Mouse (Mus musculus): Measurements from ENCODE around the gene Slc22a4. TPM values are rescaled to one million over a fixed set of nuclear protein-coding genes. Genes with fewer than 3 reads are reported as not detected.

Gene Slc22a4
- polyA plus RNA-seq, 1 experiment: 2.0 TPM

DNA sequence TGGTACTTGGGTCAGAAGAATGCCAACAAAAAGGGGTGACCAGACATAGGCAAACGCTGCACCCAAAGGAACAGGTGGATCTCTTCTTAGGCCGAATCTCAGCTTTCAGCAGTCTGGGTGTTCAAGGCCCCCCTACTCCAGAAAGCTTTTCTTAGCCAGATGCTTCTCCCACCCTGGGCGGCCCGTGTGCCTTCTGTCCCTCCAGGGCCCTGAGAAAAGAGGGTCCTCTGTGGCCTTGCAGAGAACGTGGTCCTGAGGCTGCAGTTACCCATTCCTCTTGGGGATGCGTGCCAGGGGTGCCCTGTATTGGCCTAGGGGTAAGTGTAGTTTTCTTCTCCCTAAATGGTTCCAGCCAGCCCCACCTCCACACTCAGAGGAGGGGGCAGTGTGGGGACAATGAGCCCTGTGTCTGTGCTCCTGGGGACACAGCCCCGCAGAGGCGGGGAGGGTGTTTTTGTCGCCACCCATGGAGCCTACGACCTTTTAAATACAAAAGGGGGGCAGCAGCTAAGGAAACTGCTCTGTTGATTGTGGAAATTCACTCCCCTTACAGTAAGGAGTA is 30.2 kb upstream of the Slc22a4 start:
- Histone ChIP-seq H3ac (ENCODE audit: control insufficient read depth, insufficient read length) (no peak overlapping the region), H3K4me3 (no peak overlapping the region), H3K4me2 (ENCODE audit: low read depth) (no peak overlapping the region), H3K27me3 (ENCODE audit: control insufficient read depth, insufficient read depth, insufficient read length) (no peaks in the 10 kb centered on the region), H3K79me2 (ENCODE audit: control insufficient read depth, insufficient read depth) (peaks cover 15% of the 10 kb centered on the region), H3K36me3 (ENCODE audit: control insufficient read depth, insufficient read depth) (peaks cover 42% of the 10 kb centered on the region)
- TF ChIP-seq SRF (IDR thresholded peaks at IDR 0.05; ENCODE audit: control insufficient read depth, insufficient read length, low read depth): no peak
- TF ChIP-seq MAX (IDR thresholded peaks at IDR 0.05; ENCODE audit: low read depth): no peak
- no peak for TF ChIP-seq USF1 (IDR thresholded peaks at IDR 0.05; ENCODE audit: low read depth)
- no peak for TF ChIP-seq REST (IDR thresholded peaks at IDR 0.05; ENCODE audit: insufficient read depth, insufficient read length)
- TF ChIP-seq MYOG (IDR thresholded peaks at IDR 0.05; ENCODE audit: control insufficient read depth in 1 of 3, insufficient read depth in 1 of 3, insufficient read length in 2 of 3, low read depth in 2 of 3): no peak
- TF ChIP-seq POLR2A (IDR thresholded peaks at IDR 0.05; ENCODE audit: insufficient read length, low read depth): no peak
- TF ChIP-seq CEBPB (IDR thresholded peaks at IDR 0.05; ENCODE audit: insufficient read depth, poor library complexity, severe bottlenecking): no peak
- TF ChIP-seq MYOD1 (IDR thresholded peaks at IDR 0.05; ENCODE audit: control insufficient read depth in 1 of 3, insufficient read length in 2 of 3, low read depth in 2 of 3): no peak
- no peak for TF ChIP-seq POLR2AphosphoS2 (IDR thresholded peaks at IDR 0.05; ENCODE audit: insufficient read length, low read depth)
- no peak for TF ChIP-seq TCF3 (IDR thresholded peaks at IDR 0.05; ENCODE audit: insufficient read length, low read depth)
- no peak for TF ChIP-seq E2F4 (IDR thresholded peaks at IDR 0.05; ENCODE audit: insufficient read depth)
- TF ChIP-seq TCF12 (IDR thresholded peaks at IDR 0.05; ENCODE audit: insufficient read depth, poor library complexity, severe bottlenecking): no peak

DNA sequence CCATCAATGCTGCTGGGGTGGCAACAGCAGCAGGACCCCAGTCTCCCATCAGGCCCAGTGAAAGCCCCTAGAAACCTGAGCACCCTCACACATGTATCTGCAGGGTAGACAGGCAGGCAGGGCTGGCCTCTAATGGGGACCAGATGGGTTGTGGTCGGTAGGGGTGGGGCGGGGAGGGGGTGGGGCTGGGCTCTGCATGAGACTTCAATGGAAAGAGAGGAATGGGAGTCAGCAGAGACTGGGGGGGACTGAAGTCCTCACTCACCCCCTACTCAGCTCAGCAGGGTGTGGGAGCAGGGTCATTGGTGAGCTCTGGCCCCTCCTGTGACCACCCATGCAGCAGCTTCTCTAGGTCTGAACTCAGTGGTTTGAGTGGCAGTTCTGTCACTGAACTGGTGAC is 29.5 kb upstream of the Slc22a4 start:
- H3K4me2 ChIP-seq (ENCODE audit: low read depth): no peak overlapping the region
- H3ac ChIP-seq (ENCODE audit: control insufficient read depth, insufficient read length): no peak overlapping the region
- TF ChIP-seq POLR2AphosphoS2 (IDR thresholded peaks at IDR 0.05; ENCODE audit: insufficient read length, low read depth) (peak; percentile 7), CEBPB (IDR thresholded peaks at IDR 0.05; ENCODE audit: insufficient read depth, poor library complexity, severe bottlenecking) (no peak), MYOD1 (IDR thresholded peaks at IDR 0.05; ENCODE audit: control insufficient read depth in 1 of 3, insufficient read length in 2 of 3, low read depth in 2 of 3) (peak in 1 of 3 experiments; percentile 17)
- no peaks in the 10 kb centered on the region for H3K27me3 ChIP-seq (ENCODE audit: control insufficient read depth, insufficient read depth, insufficient read length)
- H3K4me3 ChIP-seq: no peak overlapping the region
- H3K79me2 ChIP-seq (ENCODE audit: control insufficient read depth, insufficient read depth): peaks cover 15% of the 10 kb centered on the region
- H3K36me3 ChIP-seq (ENCODE audit: control insufficient read depth, insufficient read depth): peaks cover 49% of the 10 kb centered on the region

DNA sequence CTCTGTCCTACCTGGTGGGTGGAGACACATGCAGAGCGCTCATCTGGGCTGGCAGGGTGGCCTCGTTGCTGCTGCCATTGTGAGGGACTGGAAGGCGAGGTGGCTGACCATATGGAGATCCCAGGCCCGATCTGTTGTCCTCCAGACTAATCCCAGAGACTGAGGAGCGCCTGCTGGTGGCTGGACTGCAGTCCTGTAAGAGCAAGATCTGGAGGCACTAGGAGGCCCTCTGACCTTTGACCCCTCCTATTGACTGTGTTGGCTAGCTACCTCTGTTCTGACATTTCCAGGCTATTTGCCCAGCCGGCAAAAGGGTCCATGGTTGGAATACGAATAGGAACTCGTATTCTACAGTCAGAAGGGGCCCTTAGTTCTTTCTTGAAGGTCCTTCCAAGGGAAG is 28.2 kb upstream of the Slc22a4 start:
- Histone ChIP-seq H3K4me3 (no peak overlapping the region), H3K4me2 (ENCODE audit: low read depth) (no peak overlapping the region), H3K27me3 (ENCODE audit: control insufficient read depth, insufficient read depth, insufficient read length) (no peaks in the 10 kb centered on the region), H3K79me2 (ENCODE audit: control insufficient read depth, insufficient read depth) (peaks cover 12% of the 10 kb centered on the region), H3K36me3 (ENCODE audit: control insufficient read depth, insufficient read depth) (peaks cover 58% of the 10 kb centered on the region), H3ac (ENCODE audit: control insufficient read depth, insufficient read length) (no peak overlapping the region)
- TF ChIP-seq E2F4 (IDR thresholded peaks at IDR 0.05; ENCODE audit: insufficient read depth) (no peak), MAX (IDR thresholded peaks at IDR 0.05; ENCODE audit: low read depth) (no peak), USF1 (IDR thresholded peaks at IDR 0.05; ENCODE audit: low read depth) (no peak), SRF (IDR thresholded peaks at IDR 0.05; ENCODE audit: control insufficient read depth, insufficient read length, low read depth) (no peak), TCF12 (IDR thresholded peaks at IDR 0.05; ENCODE audit: insufficient read depth, poor library complexity, severe bottlenecking) (no peak), TCF3 (IDR thresholded peaks at IDR 0.05; ENCODE audit: insufficient read length, low read depth) (no peak), MYOD1 (IDR thresholded peaks at IDR 0.05; ENCODE audit: control insufficient read depth in 1 of 3, insufficient read length in 2 of 3, low read depth in 2 of 3) (no peak)

DNA sequence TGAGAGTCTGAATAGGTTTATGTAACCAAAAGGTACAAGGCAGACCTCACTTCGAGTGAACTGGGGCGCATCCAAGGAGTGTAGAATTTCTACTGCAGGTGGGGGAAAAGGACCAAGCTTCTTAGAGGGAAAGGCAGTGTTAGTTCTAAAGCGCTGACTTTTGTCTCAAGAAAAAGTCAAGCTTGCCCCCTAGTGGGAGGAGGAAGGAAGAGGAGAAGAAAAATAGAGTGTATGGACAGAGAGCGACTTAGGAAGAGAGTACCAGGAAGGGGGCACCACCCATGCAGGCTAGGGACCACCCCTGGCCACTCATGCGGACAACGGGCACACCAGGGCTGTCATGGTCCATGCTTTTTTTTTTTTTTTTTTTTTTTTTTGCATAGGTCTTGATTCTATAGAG is 26.4 kb upstream of the Slc22a4 start:
- H3ac ChIP-seq (ENCODE audit: control insufficient read depth, insufficient read length): no peak overlapping the region
- no peaks in the 10 kb centered on the region for H3K79me2 ChIP-seq (ENCODE audit: control insufficient read depth, insufficient read depth)
- no peak for TF ChIP-seq POLR2A (IDR thresholded peaks at IDR 0.05; ENCODE audit: insufficient read length, low read depth)
- no peak for TF ChIP-seq MAX (IDR thresholded peaks at IDR 0.05; ENCODE audit: low read depth)
- no peak for TF ChIP-seq MYOG (IDR thresholded peaks at IDR 0.05; ENCODE audit: control insufficient read depth in 1 of 3, insufficient read depth in 1 of 3, insufficient read length in 2 of 3, low read depth in 2 of 3)
- TF ChIP-seq SRF (IDR thresholded peaks at IDR 0.05; ENCODE audit: control insufficient read depth, insufficient read length, low read depth): no peak
- no peak for TF ChIP-seq REST (IDR thresholded peaks at IDR 0.05; ENCODE audit: insufficient read depth, insufficient read length)
- TF ChIP-seq USF1 (IDR thresholded peaks at IDR 0.05; ENCODE audit: low read depth): no peak
- no peak for TF ChIP-seq TCF12 (IDR thresholded peaks at IDR 0.05; ENCODE audit: insufficient read depth, poor library complexity, severe bottlenecking)
- no peak for TF ChIP-seq TCF3 (IDR thresholded peaks at IDR 0.05; ENCODE audit: insufficient read length, low read depth)
- no peak for TF ChIP-seq E2F4 (IDR thresholded peaks at IDR 0.05; ENCODE audit: insufficient read depth)
- no peak for TF ChIP-seq MYOD1 (IDR thresholded peaks at IDR 0.05; ENCODE audit: control insufficient read depth in 1 of 3, insufficient read length in 2 of 3, low read depth in 2 of 3)
- TF ChIP-seq POLR2AphosphoS2 (IDR thresholded peaks at IDR 0.05; ENCODE audit: insufficient read length, low read depth): no peak
- no peak for TF ChIP-seq CEBPB (IDR thresholded peaks at IDR 0.05; ENCODE audit: insufficient read depth, poor library complexity, severe bottlenecking)
- H3K27me3 ChIP-seq (ENCODE audit: control insufficient read depth, insufficient read depth, insufficient read length): no peaks in the 10 kb centered on the region
- no peak overlapping the region for H3K4me3 ChIP-seq
- H3K4me2 ChIP-seq (ENCODE audit: low read depth): no peak overlapping the region
- peaks cover 63% of the 10 kb centered on the region for H3K36me3 ChIP-seq (ENCODE audit: control insufficient read depth, insufficient read depth)

DNA sequence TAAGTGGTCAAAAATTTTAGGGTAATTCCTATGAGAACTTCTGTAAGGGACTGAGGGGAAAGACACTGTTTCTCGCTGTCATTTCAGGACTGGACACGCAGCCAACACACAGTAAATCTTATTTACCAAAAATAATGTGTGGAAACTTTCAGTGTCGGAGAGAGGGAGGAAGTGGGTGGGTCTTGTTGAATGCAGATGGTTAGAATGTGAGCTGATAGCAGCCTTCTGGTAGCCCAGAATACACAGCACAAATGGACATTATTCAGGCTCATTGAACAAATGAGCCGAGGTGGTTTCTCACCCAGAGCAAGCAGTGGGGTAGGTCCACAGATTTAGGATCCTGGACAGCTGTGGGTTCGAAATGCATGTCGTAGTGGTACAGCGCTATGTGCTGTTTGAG is 25.2 kb upstream of the Slc22a4 start:
- Histone ChIP-seq H3ac (ENCODE audit: control insufficient read depth, insufficient read length) (no peak overlapping the region), H3K27me3 (ENCODE audit: control insufficient read depth, insufficient read depth, insufficient read length) (no peaks in the 10 kb centered on the region), H3K79me2 (ENCODE audit: control insufficient read depth, insufficient read depth) (no peaks in the 10 kb centered on the region), H3K4me3 (no peak overlapping the region), H3K4me2 (ENCODE audit: low read depth) (no peak overlapping the region), H3K36me3 (ENCODE audit: control insufficient read depth, insufficient read depth) (peaks cover 61% of the 10 kb centered on the region)
- TF ChIP-seq USF1 (IDR thresholded peaks at IDR 0.05; ENCODE audit: low read depth) (no peak), CEBPB (IDR thresholded peaks at IDR 0.05; ENCODE audit: insufficient read depth, poor library complexity, severe bottlenecking) (no peak), MAX (IDR thresholded peaks at IDR 0.05; ENCODE audit: low read depth) (no peak), REST (IDR thresholded peaks at IDR 0.05; ENCODE audit: insufficient read depth, insufficient read length) (no peak), MYOD1 (IDR thresholded peaks at IDR 0.05; ENCODE audit: control insufficient read depth in 1 of 3, insufficient read length in 2 of 3, low read depth in 2 of 3) (no peak), SRF (IDR thresholded peaks at IDR 0.05; ENCODE audit: control insufficient read depth, insufficient read length, low read depth) (no peak), E2F4 (IDR thresholded peaks at IDR 0.05; ENCODE audit: insufficient read depth) (no peak), MYOG (IDR thresholded peaks at IDR 0.05; ENCODE audit: control insufficient read depth in 1 of 3, insufficient read depth in 1 of 3, insufficient read length in 2 of 3, low read depth in 2 of 3) (no peak), POLR2AphosphoS2 (IDR thresholded peaks at IDR 0.05; ENCODE audit: insufficient read length, low read depth) (no peak), POLR2A (IDR thresholded peaks at IDR 0.05; ENCODE audit: insufficient read length, low read depth) (no peak), TCF12 (IDR thresholded peaks at IDR 0.05; ENCODE audit: insufficient read depth, poor library complexity, severe bottlenecking) (no peak), TCF3 (IDR thresholded peaks at IDR 0.05; ENCODE audit: insufficient read length, low read depth) (no peak)

All from myocyte (in vitro differentiated cells).